Mouse (Mus musculus) embryo, embryonic 10 days (tissue): Measurements from ENCODE around the gene Brwd1.
A peak's percentile ranks its signal among the peaks of the same experiment; 100 is the strongest.
"Not testable (repeated sequence)": the region's sequence is repeated elsewhere in the genome, so short reads cannot be mapped to it uniquely, and the experiment has no call there.

Source experiments
- DNase-seq: peaks from one replicate; pipeline ENCODE4 v3.0.0-alpha.2; 2015; ENCODE audit warnings: low spot score

The Brwd1 gene

GRCm38 (mm10) chr16:96080524-96080923 is 1.8 kb downstream of the Brwd1 start:
- no peak for DNase-seq

- no peak for DNase-seq
Measured at GRCm38 (mm10) chr16:96068364-96068763, 14.0 kb downstream of the Brwd1 start.

- no peak for DNase-seq
Measured at GRCm38 (mm10) chr16:96066174-96066573, 16.2 kb downstream of the Brwd1 start.

- DNase-seq, result no peak
Measured at GRCm38 (mm10) chr16:96064649-96065048, 17.7 kb downstream of the Brwd1 start.

GRCm38 (mm10) chr16:96044096-96044495 is 38.2 kb downstream of the Brwd1 start:
- peak; percentile 76 for DNase-seq

GRCm38 (mm10) chr16:96040691-96041090 is 41.6 kb downstream of the Brwd1 start:
- DNase-seq, result no peak

GRCm38 (mm10) chr16:96039538-96039937 is 42.8 kb downstream of the Brwd1 start:
- DNase-seq, result no peak

GRCm38 (mm10) chr16:96034473-96034872 is 47.9 kb downstream of the Brwd1 start:
- peak; percentile 37 for DNase-seq

- no peak for DNase-seq
Measured at GRCm38 (mm10) chr16:96032368-96033043, 49.8 kb downstream of the Brwd1 start.

- DNase-seq, result no peak
Measured at GRCm38 (mm10) chr16:96030476-96031102, 51.7 kb downstream of the Brwd1 start.

GRCm38 (mm10) chr16:96026256-96026655 is 56.1 kb downstream of the Brwd1 start:
- DNase-seq, result no peak

GRCm38 (mm10) chr16:96025244-96025643 is 57.1 kb downstream of the Brwd1 start:
- no peak for DNase-seq

- no peak for DNase-seq
Measured at GRCm38 (mm10) chr16:96021045-96021444, 61.3 kb downstream of the Brwd1 start.

GRCm38 (mm10) chr16:96009124-96009523 is 73.2 kb downstream of the Brwd1 start:
- not testable (repeated sequence) for DNase-seq

GRCm38 (mm10) chr16:96004278-96004677 is 78.0 kb downstream of the Brwd1 start:
- not testable (repeated sequence) for DNase-seq

GRCm38 (mm10) chr16:95999291-95999690 is 83.0 kb downstream of the Brwd1 start:
- no peak for DNase-seq

GRCm38 (mm10) chr16:95996156-95996555 is 86.2 kb downstream of the Brwd1 start:
- DNase-seq, result no peak

GRCm38 (mm10) chr16:95994576-95994975 is 87.8 kb downstream of the Brwd1 start:
- DNase-seq, result not testable (repeated sequence)

GRCm38 (mm10) chr16:95992596-95992995 is 89.7 kb downstream of the Brwd1 start:
- DNase-seq, result no peak

- peak; percentile 26 for DNase-seq
Measured at GRCm38 (mm10) chr16:95991122-95991900, 91.0 kb downstream of the Brwd1 start.

GRCm38 (mm10) chr16:95990462-95991121 is 91.7 kb downstream of the Brwd1 start, which contains the start of gene Psmg1:
TSS of gene Psmg1 (minus strand) at chr16:95990960.
- peak; percentile 93 for DNase-seq

GRCm38 (mm10) chr16:95984911-95985310 is 97.4 kb downstream of the Brwd1 start:
- no peak for DNase-seq
